Mouse (Mus musculus): ENCODE data around the gene Trim50.

DNA sequence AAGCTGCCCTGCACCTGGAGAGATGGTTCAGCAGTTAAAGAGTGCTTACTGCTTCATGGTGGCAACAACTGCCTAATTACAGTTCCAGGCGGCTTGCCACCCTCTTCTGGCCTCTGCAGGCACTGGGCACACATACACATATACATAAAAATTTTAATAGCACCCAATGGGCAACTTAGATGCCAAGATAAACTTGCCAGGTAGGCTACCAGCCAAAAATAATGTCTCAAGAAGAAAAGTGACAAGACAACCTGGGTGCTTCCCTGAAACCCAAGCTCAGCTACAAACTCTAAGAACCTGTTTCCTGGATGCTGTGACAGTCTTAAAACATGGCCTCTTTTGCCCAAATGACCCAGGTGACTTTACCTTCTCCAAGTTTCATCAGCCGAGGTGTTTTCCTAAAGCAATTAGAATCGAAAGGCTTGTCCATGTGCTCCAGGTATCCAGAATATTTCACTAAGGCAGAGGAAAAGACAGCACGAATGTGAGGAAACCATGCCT, 5.5 kb upstream of the Trim50 start:
- TF ChIP-seq CTCF (IDR thresholded peaks at IDR 0.05; ENCODE audit: extremely low read depth, insufficient read length, insufficient replicate concordance, low read depth, low read length) = no peak
- TF ChIP-seq POLR2A (IDR thresholded peaks at IDR 0.05; ENCODE audit: low read depth, low read length) = no peak
